Mouse (Mus musculus): ENCODE results near the gene Trpv6.

Trpv6 gene

GRCm38 (mm10) chr6:41637927-41638506 is 1.8 kb upstream of the Trpv6 start:
- no peak for TF ChIP-seq GATA4 (IDR thresholded peaks at IDR 0.05; ENCODE audit: insufficient replicate concordance, low read length)

GRCm38 (mm10) chr6:41637393-41637792 is 1.2 kb upstream of the Trpv6 start:
- no peak for TF ChIP-seq GATA4 (IDR thresholded peaks at IDR 0.05; ENCODE audit: insufficient replicate concordance, low read length)

- TF ChIP-seq GATA4 (IDR thresholded peaks at IDR 0.05; ENCODE audit: insufficient replicate concordance, low read length) = no peak
Observed at GRCm38 (mm10) chr6:41635211-41635610, 994 bp downstream of the Trpv6 start.

- no peak for TF ChIP-seq GATA4 (IDR thresholded peaks at IDR 0.05; ENCODE audit: insufficient replicate concordance, low read length)
Observed at GRCm38 (mm10) chr6:41631549-41631948, 4.7 kb downstream of the Trpv6 start.

- no peak for TF ChIP-seq GATA4 (IDR thresholded peaks at IDR 0.05; ENCODE audit: insufficient replicate concordance, low read length)
Observed at GRCm38 (mm10) chr6:41630791-41631190, 5.4 kb downstream of the Trpv6 start.

GRCm38 (mm10) chr6:41628180-41628579 is 8.0 kb downstream of the Trpv6 start:
- no peak for TF ChIP-seq GATA4 (IDR thresholded peaks at IDR 0.05; ENCODE audit: insufficient replicate concordance, low read length)

GRCm38 (mm10) chr6:41622661-41623060 is 13.5 kb downstream of the Trpv6 start:
- no peak for TF ChIP-seq GATA4 (IDR thresholded peaks at IDR 0.05; ENCODE audit: insufficient replicate concordance, low read length)

- no peak for TF ChIP-seq GATA4 (IDR thresholded peaks at IDR 0.05; ENCODE audit: insufficient replicate concordance, low read length)
Observed at GRCm38 (mm10) chr6:41621241-41621990, 14.8 kb downstream of the Trpv6 start.

- TF ChIP-seq GATA4 (IDR thresholded peaks at IDR 0.05; ENCODE audit: insufficient replicate concordance, low read length) = no peak
Observed at GRCm38 (mm10) chr6:41620173-41620798, 15.9 kb downstream of the Trpv6 start.

- no peak for TF ChIP-seq GATA4 (IDR thresholded peaks at IDR 0.05; ENCODE audit: insufficient replicate concordance, low read length)
Observed at GRCm38 (mm10) chr6:41607637-41608036, 28.6 kb downstream of the Trpv6 start.

- TF ChIP-seq GATA4 (IDR thresholded peaks at IDR 0.05; ENCODE audit: insufficient replicate concordance, low read length) = no peak
Observed at GRCm38 (mm10) chr6:41606214-41606613, 30.0 kb downstream of the Trpv6 start.

GRCm38 (mm10) chr6:41605794-41606104 is 30.5 kb downstream of the Trpv6 start:
- no peak for TF ChIP-seq GATA4 (IDR thresholded peaks at IDR 0.05; ENCODE audit: insufficient replicate concordance, low read length)

GRCm38 (mm10) chr6:41605061-41605793 is 31.0 kb downstream of the Trpv6 start, which contains the start of gene Ephb6:
Gene Ephb6, plus strand, starts transcription at chr6:41605482.
- TF ChIP-seq GATA4 (IDR thresholded peaks at IDR 0.05; ENCODE audit: insufficient replicate concordance, low read length) = no peak

- no peak for TF ChIP-seq GATA4 (IDR thresholded peaks at IDR 0.05; ENCODE audit: insufficient replicate concordance, low read length)
Observed at GRCm38 (mm10) chr6:41604401-41605050, 31.7 kb downstream of the Trpv6 start.

- TF ChIP-seq GATA4 (IDR thresholded peaks at IDR 0.05; ENCODE audit: insufficient replicate concordance, low read length) = no peak
Observed at GRCm38 (mm10) chr6:41582189-41582588, 54.0 kb downstream of the Trpv6 start.
